Mouse (Mus musculus) urinary bladder, postnatal 36 days (tissue): ENCODE results near the gene Armc7.
"Not testable (repeated sequence)": the region's sequence is repeated elsewhere in the genome, so short reads cannot be mapped to it uniquely, and the experiment has no call there.

Experiments used
- DNase-seq, 2 experiments: peaks; one replicate each; pipeline ENCODE4 v3.0.0; 2022; ENCODE audit warnings: low spot score in 2 of 2, mixed read lengths in 1 of 2

Armc7 gene

GRCm38 (mm10) chr11:115454822-115455221 is 20.6 kb upstream of the Armc7 start:
- not testable (repeated sequence) for DNase-seq

- DNase-seq: no peak
These were observed 19.8 kb upstream of the Armc7 start for GRCm38 (mm10) chr11:115455619-115456018.

GRCm38 (mm10) chr11:115456182-115456581 is 19.3 kb upstream of the Armc7 start:
- no peak for DNase-seq

- no peak for DNase-seq
These were observed 18.1 kb upstream of the Armc7 start for GRCm38 (mm10) chr11:115457405-115457804.

- DNase-seq: no peak
These were observed 14.5 kb upstream of the Armc7 start for GRCm38 (mm10) chr11:115460976-115461375.

GRCm38 (mm10) chr11:115461846-115462242 is 13.6 kb upstream of the Armc7 start:
- no peak for DNase-seq

GRCm38 (mm10) chr11:115462243-115462891 is 13.1 kb upstream of the Armc7 start, which contains the start of gene Slc16a5:
TSS of gene Slc16a5 (plus strand) at chr11:115462474.
- no peak for DNase-seq

- no peak for DNase-seq
These were observed 12.1 kb upstream of the Armc7 start for GRCm38 (mm10) chr11:115463397-115463796.

GRCm38 (mm10) chr11:115464851-115465250 is 10.6 kb upstream of the Armc7 start:
- no peak for DNase-seq

- no peak for DNase-seq
These were observed 8.2 kb upstream of the Armc7 start for GRCm38 (mm10) chr11:115467217-115467618.

GRCm38 (mm10) chr11:115472183-115472582 is 3.3 kb upstream of the Armc7 start:
- DNase-seq: no peak

- peak; percentile 91 to 93 for DNase-seq
These were observed 1.7 kb upstream of the Armc7 start for GRCm38 (mm10) chr11:115473626-115474275.

- DNase-seq: no peak
These were observed 331 bp downstream of the Armc7 start for GRCm38 (mm10) chr11:115475758-115476237.

GRCm38 (mm10) chr11:115476630-115477029 is 1.2 kb downstream of the Armc7 start:
- not testable (repeated sequence) for DNase-seq

GRCm38 (mm10) chr11:115477388-115477787 is 1.9 kb downstream of the Armc7 start:
- not testable (repeated sequence) for DNase-seq

GRCm38 (mm10) chr11:115478296-115478938 is 3.0 kb downstream of the Armc7 start:
- DNase-seq: no peak

GRCm38 (mm10) chr11:115481553-115482259 is 6.2 kb downstream of the Armc7 start:
- DNase-seq: no peak

- no peak for DNase-seq
These were observed 7.8 kb downstream of the Armc7 start for GRCm38 (mm10) chr11:115483278-115483677.

- DNase-seq: peak; percentile 71 to 74
These were observed 8.3 kb downstream of the Armc7 start for GRCm38 (mm10) chr11:115483726-115484125.

GRCm38 (mm10) chr11:115485155-115485554 is 9.7 kb downstream of the Armc7 start:
- no peak for DNase-seq

GRCm38 (mm10) chr11:115488551-115489104 is 13.2 kb downstream of the Armc7 start:
- no peak for DNase-seq
